Mouse (Mus musculus): ENCODE data around the gene Pak4. TPM values are rescaled to one million over a fixed set of nuclear protein-coding genes. Genes with fewer than 3 reads are reported as not detected.
A peak's percentile ranks its signal among the peaks of the same experiment; 100 is the strongest.

The Pak4 gene
- total RNA-seq, 2 experiments from 2014 or later, result 2.4 to 3.2 TPM

DNA sequence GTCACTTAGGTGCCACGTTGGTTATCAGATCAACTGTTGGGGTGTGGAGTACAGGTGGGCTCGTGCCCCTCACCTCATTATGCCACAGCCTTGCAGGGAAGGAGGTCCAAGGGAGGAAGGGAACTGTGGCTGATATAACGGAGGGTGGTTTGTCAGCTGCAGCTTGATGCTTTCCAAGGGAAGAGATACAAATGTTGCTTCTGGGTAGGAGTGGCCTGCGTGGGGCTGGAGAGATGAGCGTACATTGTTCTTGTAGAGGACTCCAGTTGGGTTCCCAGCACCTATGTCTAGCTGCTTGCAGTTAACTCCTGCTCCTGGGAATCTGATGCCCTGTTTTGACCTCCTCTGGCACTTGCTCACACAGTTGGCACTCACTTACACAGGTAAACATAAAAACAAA is 5.2 kb upstream of the Pak4 start:
- intact Hi-C loops (cut with DNase I), result loop anchor here (5.0 to 10.0 kb wide), 2 partner anchors 111 to 122 kb away; no protein-coding TSS in a partner anchor
- no peak for DNase-seq
- H3K27ac ChIP-seq, result no peak overlapping the region
- TF ChIP-seq CTCF (IDR thresholded peaks at IDR 0.05), result no peak
- no peak overlapping the region for H3K4me3 ChIP-seq

DNA sequence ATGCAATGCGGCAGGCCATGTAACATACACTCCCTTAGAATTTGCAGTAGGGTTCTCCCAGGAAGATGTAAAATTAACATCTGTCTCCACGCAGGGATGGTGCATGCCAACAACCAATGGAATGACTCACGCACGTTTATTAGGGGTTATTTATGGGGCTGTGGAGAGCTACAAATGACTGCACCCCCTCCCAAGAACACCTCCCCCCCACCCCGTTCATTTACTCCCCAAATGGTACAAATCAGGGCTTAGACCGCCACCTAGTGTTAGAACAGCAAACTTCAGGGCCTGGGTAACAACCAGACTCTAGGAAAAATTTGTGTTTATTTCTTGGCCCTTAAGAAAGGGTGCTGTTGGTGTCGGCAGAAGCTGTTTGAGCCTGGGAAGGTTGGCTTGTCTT is 3.7 kb upstream of the Pak4 start:
- peak; percentile 74 for TF ChIP-seq CTCF (IDR thresholded peaks at IDR 0.05)
- peak; percentile 55 for DNase-seq
- intact Hi-C loops (cut with DNase I), result loop anchor here (1.0 to 10.0 kb wide), 4 partner anchors 33 to 155 kb away; no protein-coding TSS in a partner anchor
- Histone ChIP-seq H3K27ac (no peak overlapping the region), H3K4me3 (no peak overlapping the region)

DNA sequence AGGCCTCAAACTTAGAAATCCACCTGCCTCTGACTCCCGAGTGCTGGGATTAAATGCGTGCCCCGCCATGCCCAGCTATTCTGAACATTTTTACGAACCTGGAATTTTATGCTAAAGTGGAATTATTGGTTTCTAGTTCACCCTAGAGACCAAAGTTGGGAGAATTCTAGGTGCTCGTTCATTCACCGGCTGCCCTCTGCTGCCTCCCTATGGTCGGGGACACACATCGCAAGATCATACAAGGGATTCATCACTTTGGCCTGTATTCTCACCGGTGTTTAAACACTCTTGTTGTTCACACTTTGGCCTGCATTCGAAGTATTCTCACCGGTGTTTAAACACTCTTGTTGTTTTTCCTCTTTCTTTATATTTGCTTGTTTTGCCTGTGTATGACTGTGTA is 3.0 kb upstream of the Pak4 start:
- Histone ChIP-seq H3K27ac (no peak overlapping the region), H3K4me3 (no peak overlapping the region)
- TF ChIP-seq CTCF (IDR thresholded peaks at IDR 0.05), result peak; percentile 89
- intact Hi-C loops (cut with DNase I), result loop anchor here (1.0 to 10.0 kb wide), 4 partner anchors 33 to 155 kb away; no protein-coding TSS in a partner anchor
- DNase-seq, result peak; percentile 71

DNA sequence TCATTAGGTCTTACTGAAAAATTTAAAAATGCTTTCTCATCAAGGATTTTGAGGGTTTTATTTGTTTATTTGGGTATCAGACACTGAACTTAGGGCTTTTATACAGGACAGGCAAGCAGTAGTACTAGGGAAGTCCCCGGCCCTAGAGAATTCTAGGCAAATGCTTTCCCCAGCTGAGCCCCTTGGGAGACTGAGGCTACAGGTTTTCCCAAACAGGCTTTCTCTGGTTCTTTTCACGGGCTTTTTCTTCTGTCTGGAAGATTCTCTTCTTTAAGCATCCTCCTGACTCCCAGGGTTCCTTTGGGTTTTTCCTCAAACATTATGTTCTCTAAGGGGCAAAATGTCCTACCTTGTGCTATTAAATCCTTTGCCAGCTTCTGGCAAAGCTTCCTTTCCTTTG is 966 bp upstream of the Pak4 start:
- TF ChIP-seq CTCF (IDR thresholded peaks at IDR 0.05), result no peak
- Histone ChIP-seq H3K4me3 (no peak overlapping the region), H3K27ac (no peak overlapping the region)
- DNase-seq, result no peak
- intact Hi-C loops (cut with DNase I), result loop anchor here (5.0 kb wide), 1 partner anchor 638 kb away; the partner anchor contains the start of gene Yif1b

DNA sequence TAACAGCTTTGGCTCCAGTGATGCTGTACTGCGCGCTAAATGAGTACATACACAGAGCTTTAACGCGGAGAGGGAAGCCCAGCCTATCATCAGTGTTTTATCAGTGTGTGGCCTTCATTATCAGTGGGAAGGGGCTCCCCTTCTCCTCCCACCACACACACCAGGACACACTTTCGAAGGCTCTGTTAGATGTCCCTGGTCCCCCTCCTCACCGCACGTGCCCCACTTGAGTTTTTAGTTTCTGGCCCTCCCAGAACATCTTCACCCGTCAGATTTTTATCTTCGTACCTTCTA is 761 bp downstream of the Pak4 start:
- DNase-seq, result no peak
- intact Hi-C loops (cut with DNase I), result loop anchor here (5.0 kb wide), 1 partner anchor 640 kb away; the partner anchor contains the start of gene Yif1b
- Histone ChIP-seq H3K4me3 (peak overlapping the region; percentile 83), H3K27ac (peak overlapping the region; percentile 72)
- no peak for TF ChIP-seq CTCF (IDR thresholded peaks at IDR 0.05)

DNA sequence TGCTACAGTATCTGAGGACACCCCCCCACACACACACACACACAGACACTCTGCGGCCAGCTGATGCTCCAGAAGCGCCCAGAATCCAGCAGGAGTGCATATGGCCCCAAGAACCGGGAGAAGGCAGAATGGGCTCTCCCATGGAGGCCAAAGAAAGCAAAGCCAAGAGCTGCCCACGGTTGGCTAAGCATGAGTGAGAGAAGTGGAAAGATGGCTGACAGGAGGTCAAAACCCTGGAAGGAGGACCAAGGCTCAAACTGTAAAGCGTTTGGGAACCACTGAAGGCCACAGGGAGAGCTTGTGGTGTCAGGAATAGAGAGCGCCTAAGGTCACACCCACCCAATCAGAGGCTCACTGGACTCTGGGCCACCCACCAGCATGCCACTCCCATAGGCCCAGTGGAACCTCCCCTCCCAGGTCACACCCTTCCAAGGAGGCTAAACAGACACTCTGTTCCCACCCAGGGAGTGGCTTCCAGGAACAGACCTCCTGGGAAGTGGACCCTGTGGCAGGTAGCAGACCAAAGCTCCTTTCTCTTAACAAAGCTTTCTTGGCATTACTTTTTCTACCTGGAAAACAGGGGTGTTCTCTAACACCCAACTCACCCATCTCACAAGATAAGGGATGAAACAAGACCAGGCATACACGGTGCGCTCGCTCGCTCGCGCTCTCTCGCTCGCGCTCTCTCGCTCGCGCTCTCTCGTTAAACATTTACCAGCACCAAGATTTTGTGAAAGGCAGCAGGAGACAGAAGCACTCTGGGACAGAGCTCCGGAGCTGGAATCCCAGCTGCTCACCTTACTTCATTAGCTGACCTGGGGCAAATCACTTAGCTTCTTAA is 1.3 kb downstream of the Pak4 start:
- DNase-seq, result peak; percentile 46
- H3K4me3 ChIP-seq, result peak overlapping the region; percentile 83
- intact Hi-C loops (cut with DNase I), result loop anchor here (5.0 kb wide), 1 partner anchor 641 kb away; the partner anchor contains the start of gene Yif1b
- TF ChIP-seq CTCF (IDR thresholded peaks at IDR 0.05), result no peak
- H3K27ac ChIP-seq, result peak overlapping the region; percentile 72

DNA sequence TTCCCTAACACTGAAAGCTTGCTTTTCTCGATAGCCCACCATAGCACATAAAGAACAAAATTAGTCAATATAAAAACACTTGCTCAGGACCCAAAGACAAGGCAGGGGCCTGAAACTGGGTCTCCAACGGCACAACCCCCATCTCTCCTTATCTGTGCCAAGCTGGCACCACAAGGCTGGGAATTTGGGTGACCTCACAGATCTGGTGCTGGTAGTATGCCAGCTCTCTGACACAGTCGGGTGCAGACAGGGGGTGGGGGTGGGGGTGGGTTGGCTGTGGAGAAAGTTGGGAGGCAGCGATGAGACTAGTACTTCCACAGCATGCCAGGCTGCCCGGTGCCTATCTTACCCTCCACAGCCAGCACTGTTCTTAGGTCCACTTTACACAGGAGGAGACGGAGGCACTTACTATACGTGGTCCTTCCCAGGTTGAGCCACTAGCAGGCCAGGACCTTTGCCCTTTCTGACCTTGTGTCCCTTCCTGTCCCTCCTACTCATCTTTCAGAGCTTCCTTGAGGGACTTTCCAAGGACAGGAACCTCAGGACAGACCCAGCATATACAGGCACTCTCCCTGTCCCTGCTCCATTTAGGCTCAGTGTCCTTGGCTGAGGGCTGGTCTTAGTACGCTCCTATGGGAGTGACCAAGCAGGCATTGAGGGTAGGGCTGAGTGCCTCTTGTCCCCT is 2.1 kb downstream of the Pak4 start:
- intact Hi-C loops (cut with DNase I), result loop anchor here (5.0 kb wide), 1 partner anchor 641 kb away; the partner anchor contains the start of gene Yif1b

DNA sequence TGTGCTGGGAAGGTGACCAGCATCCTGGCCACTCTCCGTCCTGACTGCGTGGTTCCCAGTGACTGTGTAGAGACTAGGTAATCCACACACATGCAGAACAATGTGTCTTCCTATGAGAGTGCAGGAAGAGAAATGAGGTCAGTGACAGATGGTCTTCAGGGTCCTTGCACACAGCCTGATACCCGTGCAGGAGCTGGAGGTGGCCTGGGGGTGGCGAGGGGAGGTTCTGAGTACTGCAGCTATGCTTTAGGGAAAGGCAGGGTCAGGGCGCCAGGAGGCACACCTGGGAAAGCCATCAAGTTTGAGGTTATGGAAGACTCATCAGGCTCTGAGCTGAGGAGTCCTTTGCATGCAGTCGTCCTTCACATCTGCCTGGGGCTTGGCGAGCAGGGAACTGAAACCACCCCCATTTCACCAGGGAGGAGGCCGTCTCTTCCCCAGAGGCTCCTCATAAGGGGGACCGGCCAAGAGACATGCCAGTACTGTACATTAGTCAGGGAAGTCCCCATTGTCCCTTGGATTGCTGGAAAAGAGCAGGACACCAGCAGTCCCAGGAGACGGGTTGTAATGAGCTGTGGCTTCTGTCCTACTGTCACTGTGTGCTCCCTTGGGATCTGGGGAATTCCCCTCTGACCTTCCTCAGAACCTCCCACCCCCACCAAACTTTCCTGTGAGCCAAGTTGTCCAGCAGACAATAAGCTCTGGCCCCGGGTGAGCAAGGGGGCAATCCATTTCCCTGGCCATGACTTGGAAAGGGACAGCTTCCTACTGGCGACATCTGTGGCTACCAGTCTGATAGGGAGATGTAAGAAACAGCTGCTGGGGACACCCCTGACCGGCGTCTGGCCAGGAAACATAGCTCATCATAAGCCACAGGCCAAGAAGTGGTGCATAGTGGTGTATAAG is 4.5 kb downstream of the Pak4 start:
- H3K27ac ChIP-seq, result peak overlapping the region; percentile 28
- TF ChIP-seq CTCF (IDR thresholded peaks at IDR 0.05), result no peak
- peak overlapping the region; percentile 16 for H3K4me3 ChIP-seq
- peak; percentile 64 for DNase-seq
- intact Hi-C loops (cut with DNase I), result no loop called here

More for the DNA sequence above, 2.1 kb downstream of the Pak4 start:
- DNase-seq, result no peak
- peak overlapping the region; percentile 43; the same call in 1 of the 2 replicates for H3K27ac ChIP-seq
- no peak for TF ChIP-seq CTCF (IDR thresholded peaks at IDR 0.05)
- no peak overlapping the region for H3K4me3 ChIP-seq

DNA sequence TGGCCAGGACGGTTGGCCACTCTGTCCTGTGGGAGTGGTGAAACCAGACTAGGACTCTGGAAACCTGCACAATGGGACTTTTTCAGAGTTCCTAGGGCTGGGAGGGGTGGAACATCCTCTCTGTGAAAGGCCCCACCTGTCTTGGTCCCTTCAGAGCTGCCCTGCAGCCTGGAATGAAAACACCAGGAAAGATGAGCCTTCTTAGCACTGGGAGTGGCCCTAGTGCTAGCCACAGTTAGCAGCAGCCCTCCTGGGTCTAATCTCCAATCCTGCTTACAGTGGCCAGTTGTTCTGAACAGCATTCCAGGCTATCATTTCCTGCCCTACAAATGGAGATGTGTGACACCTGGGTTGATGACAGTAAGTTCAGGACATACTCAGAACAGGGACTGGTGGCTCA is 6.1 kb downstream of the Pak4 start:
- no peak for TF ChIP-seq CTCF (IDR thresholded peaks at IDR 0.05)
- Histone ChIP-seq H3K4me3 (no peak overlapping the region), H3K27ac (no peak overlapping the region; the same call in 1 of the 2 replicates)
- intact Hi-C loops (cut with DNase I), result no loop called here
- DNase-seq, result no peak

DNA sequence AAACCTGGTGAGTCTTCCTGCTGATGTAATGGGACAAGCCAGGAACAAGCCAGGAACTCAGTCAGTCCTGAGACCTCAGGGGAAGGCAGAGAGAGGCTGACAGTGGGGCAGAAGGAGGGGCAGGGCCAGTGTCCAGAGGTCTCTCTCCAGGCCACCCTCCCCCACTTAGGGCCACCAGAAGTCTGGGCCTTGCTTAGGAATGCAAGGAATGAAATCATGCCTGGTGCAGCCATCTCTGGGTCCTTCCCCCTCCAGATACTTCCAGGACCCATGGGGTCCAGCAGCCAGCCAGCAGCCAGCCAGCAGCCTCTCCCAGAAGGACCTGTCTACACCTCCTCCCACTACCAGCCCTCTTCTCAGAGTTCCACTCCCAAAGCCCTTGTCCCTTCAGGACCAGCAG is 10.3 kb downstream of the Pak4 start:
- no peak overlapping the region for H3K4me3 ChIP-seq
- no peak for TF ChIP-seq CTCF (IDR thresholded peaks at IDR 0.05)
- H3K27ac ChIP-seq, result peak overlapping the region; percentile 50
- intact Hi-C loops (cut with DNase I), result no loop called here
- DNase-seq, result no peak

DNA sequence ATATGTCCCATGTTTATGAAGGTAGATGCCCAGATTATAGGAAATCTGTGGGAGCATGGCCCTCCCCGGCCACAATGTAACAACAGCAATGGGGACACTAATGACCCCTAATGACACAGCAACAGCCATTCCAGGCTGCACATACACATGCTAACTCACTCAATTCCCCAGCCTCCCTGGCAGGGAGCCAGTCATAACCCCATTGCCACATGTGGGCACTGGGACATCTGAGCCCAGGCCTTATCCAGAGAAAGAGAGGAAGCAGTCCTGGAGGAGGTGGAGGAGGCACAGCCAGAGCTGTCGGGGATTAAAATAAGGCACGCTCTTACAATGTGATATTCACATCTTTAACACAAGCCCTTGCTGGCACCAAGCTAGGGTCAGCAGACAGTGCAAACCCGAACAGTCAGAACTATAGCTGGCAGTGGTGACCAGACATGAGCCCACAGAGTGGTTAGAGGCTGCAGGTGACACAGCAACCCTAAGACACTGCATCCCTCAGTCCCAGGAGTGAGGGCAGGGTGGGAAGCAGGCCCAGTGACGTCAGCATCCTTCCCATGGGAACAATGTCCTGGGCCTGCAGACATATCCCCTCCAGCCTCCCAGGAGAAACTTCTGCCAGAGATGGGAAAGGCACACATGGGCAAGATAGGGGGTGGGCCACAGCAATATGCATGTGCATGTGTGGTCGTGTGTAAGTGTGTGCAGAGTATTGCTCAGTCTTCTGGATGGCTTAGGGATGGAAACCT is 11.1 kb downstream of the Pak4 start:
- Histone ChIP-seq H3K4me3 (no peak overlapping the region), H3K27ac (peak overlapping the region; percentile 50)
- TF ChIP-seq CTCF (IDR thresholded peaks at IDR 0.05), result no peak
- intact Hi-C loops (cut with DNase I), result no loop called here
- DNase-seq, result peak; percentile 58
